Mouse (Mus musculus): ENCODE results near the gene Tmtc1. TPM values are rescaled to one million over a fixed set of nuclear protein-coding genes. Genes with fewer than 3 reads are reported as not detected.

The Tmtc1 gene
- total and polyA plus RNA-seq, 2 experiments = 0.16 to 0.46 TPM

GRCm38 (mm10) chr6:148401031-148401430 is 43.2 kb downstream of the Tmtc1 start:
- 95% methylated on average over 6 of the region's 6 CpGs for WGBS
- no peaks in the 10 kb centered on the region for H3K27me3 ChIP-seq (ENCODE audit: control insufficient read depth, insufficient read depth, low read length)
- H3K79me2 ChIP-seq (ENCODE audit: control insufficient read depth, insufficient read depth, low read length) = no peaks in the 10 kb centered on the region
- no peak overlapping the region for H3K4me3 ChIP-seq (ENCODE audit: insufficient read depth, low read depth, low read length)
- H3K9ac ChIP-seq (ENCODE audit: low read depth, low read length) = no peak overlapping the region
- DNase-seq (ENCODE audit: extremely low read depth, low read depth, low spot score) = no peak
- no peaks in the 10 kb centered on the region for H3K4me1 ChIP-seq (ENCODE audit: control insufficient read depth, insufficient read depth, low read length)
- TF ChIP-seq POLR2A (IDR thresholded peaks at IDR 0.05; ENCODE audit: extremely low read depth, insufficient read depth, low read length) (no peak), CTCF (IDR thresholded peaks at IDR 0.05; ENCODE audit: low read depth, low read length) (no peak)
- H3K27ac ChIP-seq (replicated peaks; ENCODE audit: insufficient read depth, low read depth, low read length) = no peak overlapping the region
- no peaks in the 10 kb centered on the region for H3K36me3 ChIP-seq (ENCODE audit: control insufficient read depth, insufficient read depth, low read length)

- no peak overlapping the region for H3K4me3 ChIP-seq (ENCODE audit: insufficient read depth, low read depth, low read length)
- H3K27me3 ChIP-seq (ENCODE audit: control insufficient read depth, insufficient read depth, low read length) = no peaks in the 10 kb centered on the region
- H3K79me2 ChIP-seq (ENCODE audit: control insufficient read depth, insufficient read depth, low read length) = no peaks in the 10 kb centered on the region
- no peak overlapping the region for H3K27ac ChIP-seq (replicated peaks; ENCODE audit: insufficient read depth, low read depth, low read length)
- no peaks in the 10 kb centered on the region for H3K36me3 ChIP-seq (ENCODE audit: control insufficient read depth, insufficient read depth, low read length)
- H3K9ac ChIP-seq (ENCODE audit: low read depth, low read length) = no peak overlapping the region
- 95% methylated on average over 2 of the region's 2 CpGs for WGBS
- DNase-seq (ENCODE audit: extremely low read depth, low read depth, low spot score) = no peak
- no peaks in the 10 kb centered on the region for H3K4me1 ChIP-seq (ENCODE audit: control insufficient read depth, insufficient read depth, low read length)
- no peak for TF ChIP-seq CTCF (IDR thresholded peaks at IDR 0.05; ENCODE audit: low read depth, low read length)
- no peak for TF ChIP-seq POLR2A (IDR thresholded peaks at IDR 0.05; ENCODE audit: extremely low read depth, insufficient read depth, low read length)
These were observed 44.6 kb downstream of the Tmtc1 start for GRCm38 (mm10) chr6:148399541-148399940.

- WGBS = 71% methylated on average over 2 of the region's 2 CpGs
- Histone ChIP-seq H3K9ac (ENCODE audit: low read depth, low read length) (no peak overlapping the region), H3K4me3 (ENCODE audit: insufficient read depth, low read depth, low read length) (no peak overlapping the region), H3K79me2 (ENCODE audit: control insufficient read depth, insufficient read depth, low read length) (no peaks in the 10 kb centered on the region), H3K4me1 (ENCODE audit: control insufficient read depth, insufficient read depth, low read length) (no peaks in the 10 kb centered on the region), H3K27me3 (ENCODE audit: control insufficient read depth, insufficient read depth, low read length) (no peaks in the 10 kb centered on the region), H3K36me3 (ENCODE audit: control insufficient read depth, insufficient read depth, low read length) (no peaks in the 10 kb centered on the region), H3K27ac (replicated peaks; ENCODE audit: insufficient read depth, low read depth, low read length) (no peak overlapping the region)
- no peak for TF ChIP-seq CTCF (IDR thresholded peaks at IDR 0.05; ENCODE audit: low read depth, low read length)
- TF ChIP-seq POLR2A (IDR thresholded peaks at IDR 0.05; ENCODE audit: extremely low read depth, insufficient read depth, low read length) = no peak
- no peak for DNase-seq (ENCODE audit: extremely low read depth, low read depth, low spot score)
These were observed 45.3 kb downstream of the Tmtc1 start for GRCm38 (mm10) chr6:148398888-148399287.

GRCm38 (mm10) chr6:148397270-148397669 is 46.9 kb downstream of the Tmtc1 start:
- H3K4me1 ChIP-seq (ENCODE audit: control insufficient read depth, insufficient read depth, low read length) = no peaks in the 10 kb centered on the region
- no peak for DNase-seq (ENCODE audit: extremely low read depth, low read depth, low spot score)
- no peaks in the 10 kb centered on the region for H3K36me3 ChIP-seq (ENCODE audit: control insufficient read depth, insufficient read depth, low read length)
- no peak overlapping the region for H3K9ac ChIP-seq (ENCODE audit: low read depth, low read length)
- no peaks in the 10 kb centered on the region for H3K27me3 ChIP-seq (ENCODE audit: control insufficient read depth, insufficient read depth, low read length)
- no peak overlapping the region for H3K27ac ChIP-seq (replicated peaks; ENCODE audit: insufficient read depth, low read depth, low read length)
- H3K79me2 ChIP-seq (ENCODE audit: control insufficient read depth, insufficient read depth, low read length) = no peaks in the 10 kb centered on the region
- no peak overlapping the region for H3K4me3 ChIP-seq (ENCODE audit: insufficient read depth, low read depth, low read length)
- TF ChIP-seq POLR2A (IDR thresholded peaks at IDR 0.05; ENCODE audit: extremely low read depth, insufficient read depth, low read length) (no peak), CTCF (IDR thresholded peaks at IDR 0.05; ENCODE audit: low read depth, low read length) (no peak)
- 96% methylated on average over 5 of the region's 5 CpGs for WGBS

- 88% methylated on average over 3 of the region's 3 CpGs for WGBS
- Histone ChIP-seq H3K36me3 (ENCODE audit: control insufficient read depth, insufficient read depth, low read length) (no peaks in the 10 kb centered on the region), H3K9ac (ENCODE audit: low read depth, low read length) (no peak overlapping the region), H3K27ac (replicated peaks; ENCODE audit: insufficient read depth, low read depth, low read length) (no peak overlapping the region), H3K27me3 (ENCODE audit: control insufficient read depth, insufficient read depth, low read length) (no peaks in the 10 kb centered on the region), H3K79me2 (ENCODE audit: control insufficient read depth, insufficient read depth, low read length) (no peaks in the 10 kb centered on the region), H3K4me1 (ENCODE audit: control insufficient read depth, insufficient read depth, low read length) (no peaks in the 10 kb centered on the region), H3K4me3 (ENCODE audit: insufficient read depth, low read depth, low read length) (no peak overlapping the region)
- no peak for DNase-seq (ENCODE audit: extremely low read depth, low read depth, low spot score)
- TF ChIP-seq POLR2A (IDR thresholded peaks at IDR 0.05; ENCODE audit: extremely low read depth, insufficient read depth, low read length) (no peak), CTCF (IDR thresholded peaks at IDR 0.05; ENCODE audit: low read depth, low read length) (no peak)
These were observed 48.9 kb downstream of the Tmtc1 start for GRCm38 (mm10) chr6:148395272-148395671.

GRCm38 (mm10) chr6:148394294-148394693 is 49.9 kb downstream of the Tmtc1 start:
- no peak overlapping the region for H3K9ac ChIP-seq (ENCODE audit: low read depth, low read length)

More at GRCm38 (mm10) chr6:148394294-148394693, 49.9 kb downstream of the Tmtc1 start:
- Histone ChIP-seq H3K27ac (replicated peaks; ENCODE audit: insufficient read depth, low read depth, low read length) (no peak overlapping the region), H3K79me2 (ENCODE audit: control insufficient read depth, insufficient read depth, low read length) (no peaks in the 10 kb centered on the region), H3K27me3 (ENCODE audit: control insufficient read depth, insufficient read depth, low read length) (no peaks in the 10 kb centered on the region), H3K4me1 (ENCODE audit: control insufficient read depth, insufficient read depth, low read length) (no peaks in the 10 kb centered on the region), H3K4me3 (ENCODE audit: insufficient read depth, low read depth, low read length) (no peak overlapping the region), H3K36me3 (ENCODE audit: control insufficient read depth, insufficient read depth, low read length) (no peaks in the 10 kb centered on the region)
- no peak for DNase-seq (ENCODE audit: extremely low read depth, low read depth, low spot score)
- WGBS = 95% methylated on average over 3 of the region's 3 CpGs
- TF ChIP-seq POLR2A (IDR thresholded peaks at IDR 0.05; ENCODE audit: extremely low read depth, insufficient read depth, low read length) = no peak
- no peak for TF ChIP-seq CTCF (IDR thresholded peaks at IDR 0.05; ENCODE audit: low read depth, low read length)

Data from liver, adult 2 months (tissue).